Mouse (Mus musculus) forebrain, embryonic 14.5 days (tissue): ENCODE data around the gene Rap1b. TPM values are rescaled to one million over a fixed set of nuclear protein-coding genes. Genes with fewer than 3 reads are reported as not detected.

Experiments used
- ATAC-seq: fragments of 200-750 bp; cut with Nextera tagmentation; 2 replicates; pipeline ENCODE4 v1.8.0; 2017; ENCODE audit warnings: mild to moderate bottlenecking, moderate library complexity
- DNase-seq: peaks from one replicate; pipeline ENCODE4 v3.0.0-alpha.2; 2015; ENCODE audit warnings: low spot score
- H3K27ac ChIP-seq: fragments of 300-500 bp; sonication (generic); 2 replicates; pipeline ENCODE4 v1.5.1; 2014; ENCODE audit warnings: low read depth, mild to moderate bottlenecking, control low read depth, low read length, moderate library complexity
- H3K27me3 ChIP-seq: fragments of 300-500 bp; sonication (generic); replicated peaks from 2 replicates; pipeline ENCODE4 v1.6.1; 2014; ENCODE audit warnings: low read length, control low read depth, mixed read lengths; ENCODE audit not compliant: control insufficient read depth, insufficient read depth
- H3K36me3 ChIP-seq: fragments of 300-500 bp; sonication (generic); 2 replicates; pipeline ENCODE4 v1.6.1; 2014; ENCODE audit warnings: low read length, control low read depth; ENCODE audit not compliant: control insufficient read depth, insufficient read depth
- H3K4me1 ChIP-seq: fragments of 300-500 bp; sonication (generic); 2 replicates; pipeline ENCODE4 v1.6.1; 2014; ENCODE audit warnings: antibody characterized with exemption, low read length, control low read depth; ENCODE audit not compliant: control insufficient read depth, insufficient read depth
- H3K4me2 ChIP-seq: fragments of 300-500 bp; sonication (generic); 2 replicates; pipeline ENCODE4 v1.6.1; 2014; ENCODE audit warnings: mild to moderate bottlenecking, control low read depth, low read length
- H3K4me3 ChIP-seq: fragments of 300-500 bp; sonication (generic); 2 replicates; pipeline ENCODE4 v1.5.1; 2014; ENCODE audit warnings: low read depth, low read length, control low read depth
- H3K9ac ChIP-seq: fragments of 300-500 bp; sonication (generic); 2 replicates; pipeline ENCODE4 v1.6.1; 2014; ENCODE audit warnings: mild to moderate bottlenecking, low read length, control low read depth, moderate library complexity
- H3K9me3 ChIP-seq: fragments of 300-500 bp; sonication (generic); replicated peaks from 2 replicates; pipeline ENCODE4 v1.6.1; 2016; ENCODE audit warnings: low read length, control low read depth, mixed read lengths; ENCODE audit not compliant: control insufficient read depth
- WGBS: fragments of 180-500 bp; shearing (Covaris S2); extraction: QIAGEN DNeasy Blood & Tissue Kit; methylation state at CpG from one replicate; pipeline ENCODE4 v1.1.7; 2014; 5-methylcytosine and 5-hydroxymethylcytosine counted together
- polyA plus RNA-seq: library from polyadenylated mRNA; unstranded; fragments of >200 nt; fragmentation: Nextera tagmentation; extraction: Ambion mirVana; gene quantifications from 2 replicates; pipeline ENCODE4 v1.2.1, GENCODE M21; 2014

Rap1b gene
- polyA plus RNA-seq, 1 experiment from 2014 or later = 138 TPM

DNA sequence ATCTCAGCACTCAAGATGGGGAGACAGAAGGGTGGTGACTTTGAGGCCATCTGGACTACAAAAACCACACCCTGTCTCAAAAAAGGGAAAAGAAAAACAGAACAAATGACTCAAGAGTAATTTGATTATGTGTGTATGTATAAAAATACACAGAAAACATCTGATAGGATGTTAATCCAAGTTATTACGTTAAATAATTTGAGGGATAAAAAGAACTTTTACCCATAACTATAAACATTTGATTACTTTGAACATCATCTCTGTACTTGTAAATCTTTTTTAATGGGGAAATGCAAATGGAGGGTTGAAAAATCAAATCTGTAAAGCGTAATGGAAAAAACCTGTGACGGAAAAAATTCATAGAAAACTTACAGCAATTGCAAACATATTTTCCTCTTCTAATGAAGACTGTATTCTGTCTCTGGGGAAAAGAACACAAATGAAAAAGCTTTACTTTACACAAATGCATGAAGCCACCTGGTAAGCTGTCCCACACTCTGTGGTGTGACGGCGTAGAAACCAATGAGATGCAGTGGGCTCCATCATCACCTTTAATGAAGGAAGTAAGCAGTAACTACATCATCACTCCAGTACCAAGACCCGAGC lies 65.4 kb downstream of the Rap1b start:
- WGBS = 94% methylated on average over 6 of the region's 6 CpGs
- Histone ChIP-seq H3K27ac (no peak overlapping the region), H3K9me3 (no peaks in the 10 kb centered on the region), H3K4me2 (no peak overlapping the region), H3K4me3 (no peak overlapping the region), H3K36me3 (peaks cover 87% of the 10 kb centered on the region), H3K4me1 (no peaks in the 10 kb centered on the region), H3K27me3 (no peaks in the 10 kb centered on the region), H3K9ac (no peak overlapping the region)
- ATAC-seq (no peak), DNase-seq (no peak)

DNA sequence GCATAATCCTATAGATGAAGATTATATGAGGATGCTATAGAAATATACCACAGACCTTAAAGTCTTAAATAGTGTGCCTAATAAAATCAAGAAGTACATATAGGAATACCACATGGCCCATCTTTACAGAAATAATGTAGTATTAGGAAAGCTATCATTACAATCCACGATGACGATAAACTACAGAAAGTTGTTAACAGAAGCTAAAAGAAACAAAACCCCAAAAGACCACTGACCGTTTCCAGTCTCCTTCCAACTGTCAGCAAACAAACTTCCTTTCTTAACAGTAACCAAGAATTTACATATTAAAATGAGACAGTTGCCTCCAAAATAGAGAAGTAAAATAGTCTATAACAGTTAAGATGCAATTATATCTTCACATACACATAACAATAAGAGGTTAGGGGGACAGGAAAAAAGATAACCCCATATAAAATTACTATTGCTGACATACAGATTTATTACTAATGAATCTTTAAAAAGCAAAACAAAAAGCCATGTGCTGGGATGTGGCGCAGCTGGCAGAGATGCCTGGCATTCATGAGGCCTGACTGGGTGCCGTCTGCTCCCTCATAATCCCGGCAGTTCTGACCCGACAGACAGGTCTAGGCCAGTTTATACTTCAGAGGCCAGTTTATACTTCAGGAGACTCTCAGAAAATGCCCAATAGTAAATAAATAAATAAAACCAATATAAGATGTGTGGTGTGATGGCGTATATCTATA lies 66.1 kb downstream of the Rap1b start:
- H3K9me3 ChIP-seq = no peaks in the 10 kb centered on the region
- WGBS = 91% methylated on average over 8 of the region's 8 CpGs
- H3K36me3 ChIP-seq = peaks cover 87% of the 10 kb centered on the region
- no peak overlapping the region for H3K9ac ChIP-seq
- no peaks in the 10 kb centered on the region for H3K4me1 ChIP-seq
- H3K4me2 ChIP-seq = no peak overlapping the region
- H3K4me3 ChIP-seq = no peak overlapping the region
- H3K27me3 ChIP-seq = no peaks in the 10 kb centered on the region
- no peak overlapping the region for H3K27ac ChIP-seq
- no peak for DNase-seq
- ATAC-seq = no peak

DNA sequence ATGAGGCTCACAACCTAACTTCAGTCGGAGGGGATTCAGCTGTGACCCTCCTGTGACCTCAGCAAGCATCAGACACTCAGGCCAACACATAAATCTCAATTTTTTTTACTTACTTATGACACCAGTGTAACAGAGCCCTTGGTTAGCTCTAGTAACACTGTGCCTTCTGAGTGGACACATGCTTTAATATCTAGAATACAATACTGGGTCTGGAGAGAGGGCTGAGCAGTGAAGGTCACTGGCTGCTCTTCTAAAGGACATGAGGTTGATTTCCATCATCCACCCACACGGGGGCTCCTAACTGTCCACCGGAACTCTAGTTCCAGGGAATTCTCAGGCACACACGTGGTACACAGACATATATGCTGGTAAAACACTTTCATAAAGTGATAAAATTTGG lies 66.9 kb downstream of the Rap1b start:
- Histone ChIP-seq H3K9ac (no peak overlapping the region), H3K27me3 (no peaks in the 10 kb centered on the region), H3K27ac (no peak overlapping the region), H3K4me1 (no peaks in the 10 kb centered on the region), H3K4me2 (no peak overlapping the region), H3K9me3 (no peaks in the 10 kb centered on the region), H3K36me3 (peaks cover 87% of the 10 kb centered on the region), H3K4me3 (no peak overlapping the region)
- ATAC-seq (no peak), DNase-seq (no peak)
- 94% methylated on average over 4 of the region's 4 CpGs for WGBS

DNA sequence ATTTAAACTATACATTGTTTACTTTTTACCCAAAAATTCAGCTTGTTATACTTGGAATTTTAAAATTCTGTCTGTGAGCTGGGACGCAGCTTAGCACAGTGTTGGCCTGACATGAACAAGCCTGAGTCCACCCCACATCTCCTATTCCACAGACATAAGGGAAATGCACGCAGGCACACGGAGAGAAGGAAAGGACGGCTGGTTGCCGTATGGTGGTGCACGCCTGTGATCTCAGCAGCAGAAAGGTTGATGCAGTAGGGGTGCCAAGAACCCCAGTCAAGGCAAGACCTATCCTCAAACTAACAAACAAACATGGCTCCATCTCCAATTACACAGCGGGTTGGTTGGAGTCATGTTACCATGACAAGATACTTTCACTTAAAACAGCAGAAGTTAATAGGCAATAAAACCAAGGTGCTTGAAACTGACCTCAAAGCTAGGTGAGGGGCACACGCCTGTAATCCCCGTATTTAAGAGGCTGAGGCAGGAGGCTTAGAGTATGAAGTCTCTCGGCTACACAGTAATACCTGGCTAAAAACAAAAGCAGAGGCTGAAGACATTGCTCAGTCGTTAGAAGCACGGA lies 67.4 kb downstream of the Rap1b start:
- no peaks in the 10 kb centered on the region for H3K9me3 ChIP-seq
- H3K36me3 ChIP-seq = peaks cover 88% of the 10 kb centered on the region
- H3K9ac ChIP-seq = no peak overlapping the region
- ATAC-seq = no peak
- no peak overlapping the region for H3K4me3 ChIP-seq
- H3K4me2 ChIP-seq = no peak overlapping the region
- H3K4me1 ChIP-seq = no peaks in the 10 kb centered on the region
- 93% methylated on average over 12 of the region's 12 CpGs for WGBS
- no peak for DNase-seq
- no peak overlapping the region for H3K27ac ChIP-seq
- H3K27me3 ChIP-seq = no peaks in the 10 kb centered on the region

DNA sequence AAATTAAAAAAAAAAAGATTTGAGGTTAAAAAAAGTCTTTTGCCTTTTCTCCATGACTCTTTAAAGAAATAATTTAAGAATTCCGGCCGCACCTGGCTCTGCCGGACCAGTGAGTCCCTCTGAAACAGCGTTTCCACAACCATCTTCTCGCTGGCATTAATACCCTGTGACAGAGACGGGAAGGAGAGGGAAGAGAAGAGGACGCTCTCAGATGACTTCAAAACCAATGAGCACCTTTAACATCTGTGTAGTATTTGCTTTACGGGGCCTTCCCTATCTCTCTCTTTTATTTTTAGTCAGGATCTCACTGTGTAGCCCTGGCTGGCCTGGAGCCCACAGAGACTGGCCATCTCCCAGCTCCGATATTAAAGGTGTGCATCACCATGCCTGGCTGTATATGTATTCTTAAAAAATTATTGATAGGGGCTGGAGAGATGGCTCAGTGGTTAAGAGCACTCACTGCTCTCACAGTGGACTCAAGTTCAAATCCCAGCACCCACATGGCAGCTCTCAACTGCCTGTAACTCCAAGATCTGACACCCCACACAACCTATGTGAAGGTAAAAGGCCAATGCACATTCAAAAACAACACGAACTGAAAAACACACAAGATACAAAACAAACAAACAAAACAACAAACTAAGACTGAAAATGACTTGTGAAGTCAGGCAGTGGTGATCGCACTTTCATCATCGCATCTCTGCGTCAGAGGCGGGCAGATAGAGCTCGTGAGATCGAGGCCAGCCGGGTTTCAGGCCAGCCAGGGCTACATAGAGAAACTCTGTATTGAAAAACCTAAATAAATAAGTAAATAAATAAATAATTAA lies 68.1 kb downstream of the Rap1b start:
- DNase-seq (no peak), ATAC-seq (no peak)
- H3K9ac ChIP-seq = no peak overlapping the region
- no peak overlapping the region for H3K4me2 ChIP-seq
- no peaks in the 10 kb centered on the region for H3K27me3 ChIP-seq
- no peak overlapping the region for H3K4me3 ChIP-seq
- no peaks in the 10 kb centered on the region for H3K9me3 ChIP-seq
- H3K27ac ChIP-seq = no peak overlapping the region
- WGBS = 94% methylated on average over 17 of the region's 17 CpGs
- H3K4me1 ChIP-seq = no peaks in the 10 kb centered on the region
- H3K36me3 ChIP-seq = peaks cover 90% of the 10 kb centered on the region

DNA sequence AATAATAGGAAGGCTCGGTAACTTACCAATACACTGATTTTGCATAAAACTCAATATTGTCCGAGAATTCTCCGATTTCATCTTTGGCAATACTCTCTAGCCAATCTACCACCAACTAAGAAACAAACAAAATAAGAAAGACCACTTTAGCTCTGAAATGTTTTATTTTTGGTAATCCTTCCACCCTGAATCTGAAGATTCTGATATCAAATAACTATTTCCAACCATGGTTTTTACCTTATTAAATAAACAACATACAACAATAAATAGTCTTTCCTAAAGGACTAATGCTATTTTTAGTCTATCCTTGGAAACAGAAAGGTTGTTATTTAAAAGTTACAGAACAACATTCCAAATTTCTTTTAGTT lies 68.7 kb downstream of the Rap1b start:
- over 99% methylated on average over 3 of the region's 3 CpGs for WGBS
- no peak for DNase-seq

DNA sequence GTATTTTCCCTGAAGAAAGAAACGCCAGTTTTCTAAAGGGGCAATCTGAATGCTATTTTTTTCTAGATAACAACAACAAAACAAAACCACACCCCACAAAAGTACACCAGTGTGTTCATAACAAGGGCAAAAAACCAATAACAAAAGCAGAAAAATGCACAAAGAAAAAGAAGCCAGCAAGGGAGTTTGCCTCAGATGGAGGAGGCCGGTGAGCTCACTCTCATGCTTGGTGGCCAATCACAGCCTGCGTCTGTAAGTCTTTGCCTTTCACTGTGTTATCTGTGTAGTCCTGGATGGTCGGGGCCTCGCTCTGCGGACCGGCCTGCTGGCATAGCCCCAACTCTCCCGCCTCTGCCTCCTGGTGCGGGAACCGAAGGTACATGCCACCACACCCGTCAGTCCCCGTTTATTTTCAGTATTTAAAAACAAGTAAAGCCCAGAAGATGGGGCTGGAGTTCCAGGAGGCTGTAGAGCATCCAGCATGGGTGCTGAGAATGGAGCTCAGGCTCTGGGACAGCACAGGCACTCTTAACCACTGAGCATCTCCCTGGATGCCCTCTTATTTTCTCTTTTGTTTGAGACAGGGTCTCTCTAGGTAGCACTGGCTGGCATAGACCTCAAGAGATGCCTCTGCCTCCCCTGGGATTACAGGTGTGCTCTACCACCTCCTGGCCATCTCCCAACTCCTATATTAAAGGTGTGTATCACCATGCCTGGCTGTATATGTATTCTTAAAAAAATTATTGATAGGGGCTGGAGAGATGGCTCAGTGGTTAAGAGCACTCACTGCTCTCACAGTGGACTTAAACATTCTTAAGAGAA lies 69.3 kb downstream of the Rap1b start:
- Histone ChIP-seq H3K4me2 (no peak overlapping the region), H3K4me1 (no peaks in the 10 kb centered on the region), H3K4me3 (no peak overlapping the region), H3K36me3 (peaks cover 88% of the 10 kb centered on the region), H3K27ac (no peak overlapping the region), H3K9ac (no peak overlapping the region), H3K27me3 (no peaks in the 10 kb centered on the region), H3K9me3 (no peaks in the 10 kb centered on the region)
- ATAC-seq (no peak), DNase-seq (no peak)
- 91% methylated on average over 12 of the region's 12 CpGs for WGBS

More for the DNA sequence above, 68.7 kb downstream of the Rap1b start:
- H3K36me3 ChIP-seq = peaks cover 90% of the 10 kb centered on the region
- no peak overlapping the region for H3K27ac ChIP-seq
- H3K4me2 ChIP-seq = no peak overlapping the region
- H3K4me1 ChIP-seq = no peaks in the 10 kb centered on the region
- no peaks in the 10 kb centered on the region for H3K27me3 ChIP-seq
- H3K9me3 ChIP-seq = no peaks in the 10 kb centered on the region
- H3K4me3 ChIP-seq = no peak overlapping the region
- H3K9ac ChIP-seq = no peak overlapping the region
- no peak for ATAC-seq

DNA sequence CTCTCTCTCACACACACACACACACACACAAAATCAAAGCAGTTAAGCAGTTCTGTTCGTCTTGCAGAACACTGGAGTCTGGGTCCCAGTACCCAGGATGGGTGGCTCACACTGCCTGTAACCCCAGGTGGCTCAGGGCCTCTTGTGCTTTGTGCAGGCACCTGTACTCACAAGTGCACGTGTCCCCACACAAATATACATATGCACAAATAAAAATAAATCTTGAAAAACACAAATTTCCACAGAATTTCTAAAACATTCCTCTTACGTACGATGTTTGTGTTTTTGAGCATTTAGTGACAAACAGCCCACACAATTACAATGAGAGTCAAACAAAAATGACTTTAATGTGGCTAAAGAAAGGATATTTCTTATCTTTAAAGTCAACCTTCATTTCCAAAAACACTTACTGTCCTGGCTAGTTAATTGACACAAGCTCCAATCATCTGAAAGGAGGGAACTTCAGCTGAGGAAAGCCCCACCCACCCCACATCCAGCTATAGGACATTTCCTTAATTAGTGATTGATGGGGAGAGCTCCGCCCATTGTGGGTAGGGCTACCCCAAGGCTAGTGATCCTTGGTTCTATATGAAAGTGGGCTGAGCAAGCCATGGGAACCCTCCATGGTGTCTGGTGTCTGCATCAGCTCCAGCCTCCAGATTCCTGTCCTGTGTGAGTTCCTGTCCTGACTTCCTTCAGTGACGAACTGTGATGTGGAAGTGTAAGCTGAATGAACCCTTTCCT lies 70.3 kb downstream of the Rap1b start:
- H3K27me3 ChIP-seq = no peaks in the 10 kb centered on the region
- no peak overlapping the region for H3K9ac ChIP-seq
- 90% methylated on average over 6 of the region's 6 CpGs for WGBS
- H3K4me3 ChIP-seq = no peak overlapping the region
- no peaks in the 10 kb centered on the region for H3K4me1 ChIP-seq
- DNase-seq (no peak), ATAC-seq (no peak)
- H3K9me3 ChIP-seq = no peaks in the 10 kb centered on the region
- no peak overlapping the region for H3K27ac ChIP-seq
- peaks cover 86% of the 10 kb centered on the region for H3K36me3 ChIP-seq
- no peak overlapping the region for H3K4me2 ChIP-seq
